Mouse (Mus musculus) ES-E14 (cell line): ENCODE measurements around the gene Bcl2l10. TPM values are rescaled to one million over a fixed set of nuclear protein-coding genes. Genes with fewer than 3 reads are reported as not detected.

Source experiments
- DNase-seq: peaks from one replicate; pipeline ENCODE4 v3.0.0-alpha.2; 2013; ENCODE audit warnings: low read depth, low spot score
- H3K27ac ChIP-seq: 2 replicates; pipeline ENCODE4 v1.5.1; 2012; ENCODE audit warnings: low read depth, mild to moderate bottlenecking, low read length, moderate library complexity, mixed read lengths; ENCODE audit not compliant: poor library complexity, insufficient read depth, severe bottlenecking
- H3K36me3 ChIP-seq: 2 replicates; pipeline ENCODE4 v1.6.1; 2012; ENCODE audit warnings: mild to moderate bottlenecking, low read length, moderate library complexity, mixed read lengths; ENCODE audit not compliant: control insufficient read depth, poor library complexity, insufficient read depth, severe bottlenecking
- H3K4me1 ChIP-seq, 2 experiments: fragments of 150-350 bp in 1 of 2; sonication (generic) in 1 of 2; 2 replicates each; pipeline ENCODE4 v1.6.1; 2012; ENCODE audit warnings: low read length in 2 of 2, mild to moderate bottlenecking in 1 of 2, mixed read lengths in 1 of 2; ENCODE audit not compliant: control insufficient read depth in 2 of 2, insufficient read depth in 2 of 2, poor library complexity in 1 of 2
- H3K4me3 ChIP-seq, 2 experiments: fragments of 150-350 bp in 1 of 2; sonication (generic) in 1 of 2; 2 replicates each; pipeline ENCODE4 v1.5.1; 2012; ENCODE audit warnings: low read length in 2 of 2, low read depth in 1 of 2, mild to moderate bottlenecking in 1 of 2, mixed read lengths in 1 of 2; ENCODE audit not compliant: insufficient read depth in 1 of 2, poor library complexity in 1 of 2, severe bottlenecking in 1 of 2
- H3K9ac ChIP-seq: 2 replicates; pipeline ENCODE4 v1.6.1; 2012; ENCODE audit warnings: low read depth, mild to moderate bottlenecking, low read length, mixed read lengths; ENCODE audit not compliant: poor library complexity, insufficient read depth, severe bottlenecking
- H3K9me3 ChIP-seq: fragments of 150-350 bp; sonication (generic); 2 replicates; pipeline ENCODE4 v1.6.1; 2012; ENCODE audit warnings: low read depth, mild to moderate bottlenecking, low read length; ENCODE audit not compliant: control insufficient read depth, insufficient read depth
- CHD2 ChIP-seq: IDR thresholded peaks from 2 replicates; pipeline ENCODE4 v1.6.1; 2014; ENCODE audit warnings: mild to moderate bottlenecking, low read depth, low read length, inconsistent platforms
- HCFC1 ChIP-seq: IDR thresholded peaks from 2 replicates; pipeline ENCODE4 v1.6.1; 2012; ENCODE audit warnings: low read length, inconsistent platforms, borderline replicate concordance; ENCODE audit not compliant: insufficient read depth
- MAFK ChIP-seq: IDR thresholded peaks from 2 replicates; pipeline ENCODE4 v1.6.1; 2014; ENCODE audit warnings: mild to moderate bottlenecking, low read depth, low read length, inconsistent platforms; ENCODE audit not compliant: insufficient read depth
- ZC3H11A ChIP-seq: IDR thresholded peaks from 2 replicates; pipeline ENCODE4 v1.6.1; 2012; ENCODE audit warnings: low read depth, mild to moderate bottlenecking, inconsistent platforms, low read length, borderline replicate concordance
- ZNF384 ChIP-seq: IDR thresholded peaks from 2 replicates; pipeline ENCODE4 v1.6.1; 2012; ENCODE audit warnings: low read depth, low read length, inconsistent platforms
- in situ Hi-C, 2 experiments: fragments of 600-800 bp; cut with MboI; formaldehyde crosslinking; loops; one replicate each; pipeline ENCODE4 v1.15.1; 2025; ENCODE audit warnings: low sequenced_read_pairs in 2 of 2, inconsistent platforms in 1 of 2; ENCODE audit not compliant: unreplicated experiment in 2 of 2
- total RNA-seq: library from RNA; depleted of rRNA; stranded (reverse); fragments of 300-350 nt; gene quantifications from 2 replicates; pipeline ENCODE4 v1.2.3, GENCODE M21; 2012

The Bcl2l10 gene
- total RNA-seq, 1 experiment: 0.71 TPM

- DNase-seq: no peak
- Histone ChIP-seq H3K4me1 (peaks cover 6 to 25% of the 10 kb centered on the region in 2 experiments), H3K36me3 (no peaks in the 10 kb centered on the region), H3K27ac (0 out of 2 replicates have a peak overlapping the region, but pooled peaks have one; percentile 32), H3K4me3 (no peak overlapping the region), H3K9me3 (no peaks in the 10 kb centered on the region), H3K9ac (no peak overlapping the region)
- in situ Hi-C loops: no loop called here
- TF ChIP-seq ZC3H11A (no peak), ZNF384 (no peak), CHD2 (no peak), MAFK (no peak), HCFC1 (no peak)
These were observed 31.2 kb downstream of the Bcl2l10 start for GRCm38 (mm10) chr9:75378774-75379173.

DNA sequence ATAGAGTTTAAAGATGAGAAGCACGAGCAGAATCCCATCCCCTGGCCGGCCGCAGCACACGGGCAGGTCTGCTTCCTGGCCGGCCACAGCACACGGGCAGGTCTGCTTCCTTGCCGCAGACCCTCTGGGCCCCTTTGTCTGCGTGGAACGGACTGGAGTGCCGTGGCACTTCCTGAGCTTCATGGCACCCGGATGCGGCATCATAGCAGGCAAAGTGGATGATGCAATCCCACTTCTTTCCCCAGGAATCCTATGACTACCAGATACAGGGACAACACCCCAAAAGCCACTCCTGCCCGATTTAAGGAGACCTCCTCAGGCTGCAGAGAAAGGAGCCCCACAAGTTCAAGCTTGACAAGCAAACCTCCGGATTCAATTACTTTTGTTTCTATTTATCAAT is 35.3 kb downstream of the Bcl2l10 start:
- Histone ChIP-seq H3K9ac (peak overlapping the region; percentile 69), H3K4me1 (peaks cover 4 to 18% of the 10 kb centered on the region in 2 experiments), H3K36me3 (peaks cover 4% of the 10 kb centered on the region), H3K9me3 (no peaks in the 10 kb centered on the region), H3K27ac (peak overlapping the region; percentile 29; the same call in 1 of the 2 replicates), H3K4me3 (peak overlapping the region; percentile 51 to 59)
- no peak for TF ChIP-seq ZNF384
- TF ChIP-seq CHD2: no peak
- TF ChIP-seq MAFK: no peak
- no peak for TF ChIP-seq ZC3H11A
- in situ Hi-C loops: no loop called here
- DNase-seq: no peak

DNA sequence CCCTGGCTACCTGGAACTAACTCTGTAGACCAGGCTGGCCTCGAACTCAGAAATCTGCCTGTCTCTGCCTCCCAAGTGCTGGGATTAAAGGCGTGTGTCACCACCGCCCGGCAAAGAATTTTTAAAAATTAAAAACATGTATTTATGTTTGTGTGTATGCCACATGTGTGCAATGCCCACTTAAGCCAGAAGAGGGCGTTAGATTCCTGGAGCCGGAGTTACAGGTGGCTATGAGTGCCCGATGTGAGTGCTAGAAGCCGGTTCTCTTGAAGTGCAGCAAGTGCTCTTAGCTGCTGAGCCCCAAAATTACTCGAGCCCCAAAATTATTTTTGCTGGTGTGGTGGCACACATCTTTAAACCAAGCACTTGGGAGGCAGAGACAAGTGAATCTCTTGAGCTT is 36.2 kb downstream of the Bcl2l10 start:
- in situ Hi-C loops: no loop called here
- Histone ChIP-seq H3K9me3 (no peaks in the 10 kb centered on the region), H3K27ac (no peak overlapping the region), H3K4me3 (no peak overlapping the region), H3K9ac (no peak overlapping the region), H3K36me3 (peaks cover 10% of the 10 kb centered on the region), H3K4me1 (peaks cover 3 to 16% of the 10 kb centered on the region in 2 experiments)
- no peak for DNase-seq
- TF ChIP-seq MAFK (no peak), ZNF384 (no peak), CHD2 (no peak), ZC3H11A (no peak), HCFC1 (no peak)

DNA sequence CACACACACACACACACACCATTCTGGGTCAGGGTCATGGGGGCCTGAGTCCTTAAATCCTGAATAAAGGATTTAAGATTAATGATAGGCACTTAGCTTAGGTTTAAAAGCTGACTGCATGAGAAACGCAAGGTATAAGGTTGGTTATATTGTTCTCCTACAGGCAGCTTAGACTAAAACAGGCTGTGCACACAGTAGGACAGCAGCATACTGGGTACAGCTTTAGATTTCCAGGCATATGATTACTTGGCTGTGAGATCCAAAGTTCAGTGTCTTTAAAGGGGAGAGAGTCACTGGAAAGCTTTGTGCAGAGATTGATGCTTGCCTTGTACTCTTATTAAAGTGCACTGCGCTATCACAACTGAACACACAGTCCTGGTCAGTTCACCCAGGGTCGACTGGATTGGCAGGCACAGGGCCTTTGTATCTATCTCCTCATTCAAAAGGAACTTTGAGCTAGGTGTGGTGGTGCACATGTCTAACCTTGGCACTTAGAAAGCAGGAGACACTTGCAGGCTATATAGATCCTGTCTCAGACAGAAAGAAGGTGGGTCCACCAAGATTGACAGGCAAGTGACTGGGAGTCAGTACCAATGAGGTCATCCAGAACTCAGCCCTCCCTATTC is 36.9 kb downstream of the Bcl2l10 start:
- in situ Hi-C loops: no loop called here
- Histone ChIP-seq H3K36me3 (peaks cover 17% of the 10 kb centered on the region), H3K9ac (no peak overlapping the region), H3K27ac (no peak overlapping the region), H3K4me3 (no peak overlapping the region), H3K4me1 (peaks cover 4 to 10% of the 10 kb centered on the region in 2 experiments; a peak in 3 of 4 replicates), H3K9me3 (no peaks in the 10 kb centered on the region)
- no peak for DNase-seq
- TF ChIP-seq MAFK: no peak
- no peak for TF ChIP-seq HCFC1
- TF ChIP-seq ZNF384: no peak
- no peak for TF ChIP-seq CHD2
- no peak for TF ChIP-seq ZC3H11A
